Mouse (Mus musculus): Measurements from ENCODE around the gene Wdr82. TPM values are rescaled to one million over a fixed set of nuclear protein-coding genes. Genes with fewer than 3 reads are reported as not detected.

Gene Wdr82
- total and polyA plus RNA-seq, 2 experiments from 2014 or later: 32.6 to 240 TPM

GRCm38 (mm10) chr9:106236156-106236817 lies 65.6 kb downstream of the Wdr82 start:
- WGBS: 89% methylated on average over 23 of the region's 23 CpGs
- no peak for TF ChIP-seq CTCF (IDR thresholded peaks at IDR 0.05; ENCODE audit: low read depth)

GRCm38 (mm10) chr9:106236818-106237211 lies 66.1 kb downstream of the Wdr82 start:
- Histone ChIP-seq H3K4me2 (ENCODE audit: low read depth, low read length) (no peak overlapping the region), H3K9ac (replicated peaks; ENCODE audit: low read length) (no peak overlapping the region), H3K36me3 (ENCODE audit: insufficient read depth, low read length) (peaks cover 77% of the 10 kb centered on the region), H3K27ac (no peak overlapping the region), H3K4me3 (ENCODE audit: low read length) (no peak overlapping the region), H3K4me1 (ENCODE audit: insufficient read depth, low read length) (no peaks in the 10 kb centered on the region), H3K9me3 (ENCODE audit: low read length) (no peaks in the 10 kb centered on the region), H3K27me3 (ENCODE audit: insufficient read depth, low read length) (no peaks in the 10 kb centered on the region)
- 82% methylated on average over 3 of the region's 3 CpGs for WGBS
- ATAC-seq (no peak), DNase-seq (ENCODE audit: low spot score) (no peak)
- TF ChIP-seq CTCF (IDR thresholded peaks at IDR 0.05; ENCODE audit: low read depth): no peak

More at GRCm38 (mm10) chr9:106236156-106236817, 65.6 kb downstream of the Wdr82 start:
- no peaks in the 10 kb centered on the region for H3K4me1 ChIP-seq (ENCODE audit: insufficient read depth, low read length)
- DNase-seq (ENCODE audit: low spot score): no peak
- no peak overlapping the region for H3K4me3 ChIP-seq (ENCODE audit: low read length)
- H3K9me3 ChIP-seq (ENCODE audit: low read length): no peaks in the 10 kb centered on the region
- H3K36me3 ChIP-seq (ENCODE audit: insufficient read depth, low read length): peaks cover 75% of the 10 kb centered on the region
- no peaks in the 10 kb centered on the region for H3K27me3 ChIP-seq (ENCODE audit: insufficient read depth, low read length)
- H3K4me2 ChIP-seq (ENCODE audit: low read depth, low read length): no peak overlapping the region
- H3K27ac ChIP-seq: no peak overlapping the region
- no peak for ATAC-seq
- H3K9ac ChIP-seq (replicated peaks; ENCODE audit: low read length): no peak overlapping the region

- 83% methylated on average over 8 of the region's 8 CpGs for WGBS
- Histone ChIP-seq H3K27ac (no peak overlapping the region), H3K9ac (replicated peaks; ENCODE audit: low read length) (no peak overlapping the region), H3K9me3 (ENCODE audit: low read length) (no peaks in the 10 kb centered on the region), H3K4me2 (ENCODE audit: low read depth, low read length) (no peak overlapping the region), H3K27me3 (ENCODE audit: insufficient read depth, low read length) (no peaks in the 10 kb centered on the region), H3K4me1 (ENCODE audit: insufficient read depth, low read length) (no peaks in the 10 kb centered on the region), H3K4me3 (ENCODE audit: low read length) (no peak overlapping the region), H3K36me3 (ENCODE audit: insufficient read depth, low read length) (peaks cover 79% of the 10 kb centered on the region)
- no peak for DNase-seq (ENCODE audit: low spot score)
- TF ChIP-seq CTCF (IDR thresholded peaks at IDR 0.05; ENCODE audit: low read depth): no peak
- no peak for ATAC-seq
Observed at GRCm38 (mm10) chr9:106237401-106237800, 66.7 kb downstream of the Wdr82 start.

GRCm38 (mm10) chr9:106237878-106238277 lies 67.2 kb downstream of the Wdr82 start:
- WGBS: 92% methylated on average over 10 of the region's 10 CpGs

More at GRCm38 (mm10) chr9:106237878-106238277, 67.2 kb downstream of the Wdr82 start:
- no peak for TF ChIP-seq CTCF (IDR thresholded peaks at IDR 0.05; ENCODE audit: low read depth)
- Histone ChIP-seq H3K9me3 (ENCODE audit: low read length) (no peaks in the 10 kb centered on the region), H3K36me3 (ENCODE audit: insufficient read depth, low read length) (peaks cover 76% of the 10 kb centered on the region), H3K9ac (replicated peaks; ENCODE audit: low read length) (no peak overlapping the region), H3K4me3 (ENCODE audit: low read length) (no peak overlapping the region), H3K4me1 (ENCODE audit: insufficient read depth, low read length) (no peaks in the 10 kb centered on the region), H3K27me3 (ENCODE audit: insufficient read depth, low read length) (no peaks in the 10 kb centered on the region), H3K4me2 (ENCODE audit: low read depth, low read length) (no peak overlapping the region), H3K27ac (no peak overlapping the region)
- ATAC-seq: no peak
- no peak for DNase-seq (ENCODE audit: low spot score)

MicroRNAs within 50 kb of the gene (microRNA counts, 519-probe panel; counts per million panel counts)
- 6,738 counts per million, percentile 98 among the panel's probes with 10 or more counts for microRNA mmu-let-7g

Small RNAs within 50 kb of the gene (microRNA-seq; reads per million reads assigned to microRNA genes)
- 157 to 186 reads per million in 2 experiments for gene Mir135a-1
- 71,888 to 85,080 reads per million in 2 experiments for gene Mirlet7g

Other genes with a start within 250 kb of the Wdr82 start
- 0.32 and 1.5 TPM in 2 replicates for gene Col6a5, start 210.3 kb upstream of the Wdr82 start, total RNA-seq (2014; rRNA removed)
- gene Col6a5, start 210.3 kb upstream of the Wdr82 start, polyA plus RNA-seq (2015; fragmentation: Nextera tagmentation; extraction: Ambion mirVana): 0.13 and 0.39 TPM in 2 replicates
- 0.54 and 1.3 TPM in 2 replicates for gene Col6a4, start 74.1 kb upstream of the Wdr82 start, total RNA-seq (2014; rRNA removed)
- 0.73 and 1.0 TPM in 2 replicates for gene Col6a4, start 74.1 kb upstream of the Wdr82 start, polyA plus RNA-seq (2015; fragmentation: Nextera tagmentation; extraction: Ambion mirVana)
- gene Glyctk, start 12.8 kb upstream of the Wdr82 start, total RNA-seq (2014; rRNA removed): 1.3 and 1.8 TPM in 2 replicates
- gene Glyctk, start 12.8 kb upstream of the Wdr82 start, polyA plus RNA-seq (2015; fragmentation: Nextera tagmentation; extraction: Ambion mirVana): 1.2 and 1.7 TPM in 2 replicates
- 19.0 and 23.3 TPM in 2 replicates for gene Ppm1m, start 28.8 kb downstream of the Wdr82 start, total RNA-seq (2014; rRNA removed)
- 18.5 and 21.2 TPM in 2 replicates for gene Ppm1m, start 28.8 kb downstream of the Wdr82 start, polyA plus RNA-seq (2015; fragmentation: Nextera tagmentation; extraction: Ambion mirVana)
- 57.4 and 72.6 TPM in 2 replicates for gene Twf2, start 32.2 kb downstream of the Wdr82 start, total RNA-seq (2014; rRNA removed)
- 42.0 and 43.9 TPM in 2 replicates for gene Twf2, start 32.2 kb downstream of the Wdr82 start, polyA plus RNA-seq (2015; fragmentation: Nextera tagmentation; extraction: Ambion mirVana)
- 0.36 and 0.37 TPM in 2 replicates for gene Tlr9, start 51.7 kb downstream of the Wdr82 start, total RNA-seq (2014; rRNA removed)
- 0.09 and 0.11 TPM in 2 replicates for gene Tlr9, start 51.7 kb downstream of the Wdr82 start, polyA plus RNA-seq (2015; fragmentation: Nextera tagmentation; extraction: Ambion mirVana)
- 80.9 and 92.7 TPM in 2 replicates for gene Alas1, start 77.7 kb downstream of the Wdr82 start, total RNA-seq (2014; rRNA removed)
- 80.4 and 92.3 TPM in 2 replicates for gene Alas1, start 77.7 kb downstream of the Wdr82 start, polyA plus RNA-seq (2015; fragmentation: Nextera tagmentation; extraction: Ambion mirVana)
- 9.3 and 9.8 TPM in 2 replicates for gene Poc1a, start 110.1 kb downstream of the Wdr82 start, total RNA-seq (2014; rRNA removed)
- 9.2 and 10.8 TPM in 2 replicates for gene Poc1a, start 110.1 kb downstream of the Wdr82 start, polyA plus RNA-seq (2015; fragmentation: Nextera tagmentation; extraction: Ambion mirVana)
- gene Dusp7, start 197.7 kb downstream of the Wdr82 start, total RNA-seq (2014; rRNA removed): 56.0 and 66.4 TPM in 2 replicates
- 12.7 and 13.7 TPM in 2 replicates for gene Dusp7, start 197.7 kb downstream of the Wdr82 start, polyA plus RNA-seq (2015; fragmentation: Nextera tagmentation; extraction: Ambion mirVana)

Data from hindbrain, postnatal 0 days (tissue).